Mouse (Mus musculus) CD4-positive, CD25-positive, alpha-beta regulatory T cell, adult 4 months (primary cell): Measurements from ENCODE around the gene Nsun5. TPM values are rescaled to one million over a fixed set of nuclear protein-coding genes. Genes with fewer than 3 reads are reported as not detected.

Source experiments
- ATAC-seq: one replicate; pipeline ENCODE4 v1.8.0; 2017
- polyA plus RNA-seq, 2 experiments: library from polyadenylated mRNA; unstranded; fragments of 100-300 nt; shearing (Covaris generic); gene quantifications; one replicate each; pipeline ENCODE4 v1.2.1; 2017

The Nsun5 gene
- polyA plus RNA-seq, 2 experiments from 2014 or later, result 24.7 to 29.1 TPM

- ATAC-seq, result no peak
Observed at GRCm38 (mm10) chr5:135375167-135375566, 5.4 kb downstream of the Nsun5 start.

DNA sequence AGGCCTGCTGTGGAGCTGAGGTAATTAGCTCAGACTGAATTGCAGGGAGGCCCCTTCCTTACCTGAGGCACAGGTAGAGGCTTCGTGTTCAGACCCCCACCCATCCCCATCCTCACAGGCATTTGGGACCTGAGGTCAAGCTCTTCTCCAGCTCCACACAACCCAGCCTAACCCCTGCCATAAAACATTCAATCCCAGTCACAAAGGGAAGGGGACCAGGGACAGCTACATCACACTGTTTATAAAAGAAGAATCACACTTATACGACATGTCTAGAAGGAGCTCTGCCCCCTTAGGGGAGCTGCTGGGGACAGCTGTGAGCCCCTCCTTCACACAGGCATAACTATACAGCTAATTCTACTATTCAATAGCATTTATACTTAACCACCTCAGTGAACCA lies 6.6 kb downstream of the Nsun5 start:
- ATAC-seq, result no peak

DNA sequence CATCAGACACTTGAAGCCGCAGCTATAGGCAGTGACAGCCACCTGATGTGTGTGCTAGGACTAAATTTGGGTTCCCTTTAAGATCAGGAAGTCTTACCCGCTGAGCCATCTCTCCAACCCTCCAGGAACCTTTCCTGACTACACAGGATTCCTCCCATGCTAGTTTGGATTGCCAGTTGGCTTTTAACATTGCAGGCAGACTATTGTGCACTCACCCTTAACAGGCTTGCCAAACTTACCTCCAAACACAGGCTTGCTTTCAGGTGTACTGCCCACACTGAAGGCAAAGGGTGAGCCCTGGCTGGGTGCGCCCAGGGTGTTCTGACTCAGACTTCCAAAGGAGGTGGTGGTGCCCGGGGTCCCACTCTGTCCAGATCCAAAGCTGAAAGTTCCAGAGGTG lies 10.9 kb downstream of the Nsun5 start:
- ATAC-seq, result no peak

DNA sequence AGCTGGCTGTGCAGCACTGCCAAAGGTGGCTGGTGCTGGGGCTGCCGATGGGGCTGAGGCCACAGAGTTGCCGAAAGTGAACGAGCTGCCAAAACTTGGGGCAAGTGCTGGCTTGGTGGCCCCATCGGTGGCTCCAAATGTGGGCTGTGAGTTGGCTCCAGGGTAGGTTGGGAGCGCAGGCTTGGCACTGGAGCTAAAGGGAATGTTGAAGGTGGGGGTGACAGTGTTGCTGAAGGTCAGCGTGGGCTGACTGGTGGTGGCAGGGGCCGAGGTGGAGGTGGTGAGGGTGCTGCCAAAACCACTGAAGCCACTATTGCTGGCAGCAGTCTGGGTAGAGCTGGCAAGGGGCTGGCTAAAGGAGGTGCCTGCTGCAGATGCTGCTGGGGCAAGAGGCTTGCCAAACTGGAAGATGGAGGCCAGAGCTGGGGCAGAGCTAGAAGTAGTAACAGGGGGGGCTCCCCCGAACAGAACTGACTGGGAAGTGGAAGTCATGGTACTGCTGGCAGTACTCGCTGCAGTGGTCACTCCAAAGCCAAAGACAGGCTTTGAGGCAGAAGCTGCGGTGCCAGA lies 11.7 kb downstream of the Nsun5 start:
- no peak for ATAC-seq

GRCm38 (mm10) chr5:135382746-135383145 lies 13.0 kb downstream of the Nsun5 start:
- no peak for ATAC-seq

DNA sequence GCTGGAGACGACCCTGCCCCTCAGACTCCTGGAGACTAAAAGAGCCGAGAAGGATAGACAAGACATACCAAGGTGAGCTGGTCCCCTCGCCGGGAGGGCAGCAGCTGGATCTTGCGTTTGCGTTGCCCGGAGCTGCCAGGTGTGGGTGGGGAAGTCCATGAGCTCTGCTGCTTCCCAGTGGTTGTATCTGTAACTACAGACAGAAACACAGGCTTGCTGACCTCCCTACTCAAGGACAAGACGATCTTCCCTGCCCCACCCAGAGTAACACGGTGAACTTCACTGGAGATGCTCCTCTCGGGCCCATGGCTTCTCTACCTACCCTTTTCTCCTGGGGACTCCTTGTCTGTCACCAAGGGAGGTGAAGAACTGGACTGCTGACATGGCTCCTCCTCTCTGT lies 14.0 kb downstream of the Nsun5 start:
- no peak for ATAC-seq

- peak; percentile 97 for ATAC-seq
Observed at GRCm38 (mm10) chr5:135394004-135394823, 24.5 kb downstream of the Nsun5 start, which contains the start of gene Pom121. TSS of gene Pom121 (minus strand) at chr5:135394546.

- no peak for ATAC-seq
Observed at GRCm38 (mm10) chr5:135395826-135396225, 26.1 kb downstream of the Nsun5 start.

GRCm38 (mm10) chr5:135399382-135399781 lies 29.6 kb downstream of the Nsun5 start:
- no peak for ATAC-seq

DNA sequence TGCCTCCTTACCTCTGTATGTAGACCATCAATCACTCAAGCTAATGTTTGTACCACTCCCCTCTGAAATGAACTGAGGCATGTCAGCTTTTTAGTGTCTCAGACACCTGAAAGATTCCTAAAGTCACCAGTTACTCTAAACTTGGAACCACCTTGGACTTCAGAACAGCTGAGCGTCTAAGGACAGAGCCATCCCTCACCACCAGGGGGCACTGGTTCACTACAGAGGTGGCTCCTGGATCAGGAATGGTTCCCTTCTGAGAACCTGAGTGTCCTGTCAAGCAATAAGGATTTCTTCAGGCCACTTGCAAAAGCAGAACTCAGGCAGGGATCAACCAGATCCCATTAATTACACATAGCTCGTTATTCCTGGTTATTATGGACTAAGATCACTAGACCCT lies 30.5 kb downstream of the Nsun5 start:
- peak; percentile 70 for ATAC-seq

GRCm38 (mm10) chr5:135404623-135405022 lies 34.9 kb downstream of the Nsun5 start:
- no peak for ATAC-seq

DNA sequence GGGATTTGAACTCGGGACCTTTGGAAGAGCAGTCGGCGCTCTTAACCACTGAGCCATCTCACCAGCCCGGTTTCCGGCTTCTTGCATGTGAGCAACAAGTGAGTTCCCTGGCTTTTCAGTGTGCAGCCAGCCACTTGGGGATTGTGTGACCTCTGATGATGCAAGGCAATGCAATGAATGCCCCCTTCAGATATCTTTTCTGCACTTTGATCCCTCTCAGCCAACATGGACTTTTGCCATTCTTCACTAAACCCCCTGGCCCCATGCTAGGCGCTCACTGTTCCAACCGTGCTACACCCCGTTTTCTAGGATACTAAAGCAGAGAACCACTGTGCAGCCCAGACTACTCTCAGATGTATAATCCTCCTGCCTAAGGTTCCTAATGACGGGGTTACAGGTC lies 35.7 kb downstream of the Nsun5 start:
- no peak for ATAC-seq

- no peak for ATAC-seq
Observed at GRCm38 (mm10) chr5:135408114-135408513, 38.4 kb downstream of the Nsun5 start.

DNA sequence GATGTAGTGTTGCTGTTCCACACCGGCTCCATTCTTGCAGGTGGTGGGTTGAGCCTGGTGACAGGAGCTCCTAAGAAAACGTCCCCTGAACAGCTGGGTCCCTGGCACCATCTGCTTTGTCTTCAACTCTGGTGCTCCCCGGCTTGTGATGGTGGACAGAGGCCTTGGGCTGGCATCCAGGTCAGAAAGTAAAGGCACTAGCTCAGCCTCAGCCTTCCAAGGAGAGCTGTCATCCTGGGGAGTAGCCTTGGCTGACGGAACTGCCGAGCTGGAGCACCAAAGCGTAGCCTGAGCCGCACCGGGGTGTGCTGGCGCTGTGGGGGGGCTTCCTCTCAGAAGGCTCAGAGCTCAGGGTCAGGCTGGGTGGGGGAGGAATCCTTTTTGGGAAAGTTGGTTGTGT lies 40.5 kb downstream of the Nsun5 start:
- ATAC-seq, result no peak

Other genes with a start within 250 kb of the Nsun5 start
- gene Tbl2, start 220.3 kb upstream of the Nsun5 start, polyA plus RNA-seq, result 1 to 10 TPM; 4.8 to 5.3 TPM
- 10 to 100 TPM; 47.1 to 79.6 TPM for gene Bcl7b, start 201.7 kb upstream of the Nsun5 start, polyA plus RNA-seq
- 10 to 100 TPM; 25.2 to 25.4 TPM for gene Baz1b, start 182.7 kb upstream of the Nsun5 start, polyA plus RNA-seq
- not detected for gene Fzd9, start 118.7 kb upstream of the Nsun5 start, polyA plus RNA-seq
- gene Fkbp6, start 19.9 kb upstream of the Nsun5 start, polyA plus RNA-seq, result not detected
- not detected for gene Trim50, start 16.7 kb upstream of the Nsun5 start, polyA plus RNA-seq
- gene Pom121, start 24.6 kb downstream of the Nsun5 start, polyA plus RNA-seq, result 10 to 100 TPM; 12.2 to 20.4 TPM
- 1 to 10 TPM; 5.4 to 7.4 TPM for gene Hip1, start 175.2 kb downstream of the Nsun5 start, polyA plus RNA-seq
- not detected for gene Ccl26, start 193.6 kb downstream of the Nsun5 start, polyA plus RNA-seq
- gene Ccl24, start 203.1 kb downstream of the Nsun5 start, polyA plus RNA-seq, result not detected